Mouse (Mus musculus) hindbrain, postnatal 0 days (tissue): Measurements from ENCODE around the gene Shank2. TPM values are rescaled to one million over a fixed set of nuclear protein-coding genes. Genes with fewer than 3 reads are reported as not detected.
A peak's percentile ranks its signal among the peaks of the same experiment; 100 is the strongest.

Source experiments
- ATAC-seq: fragments of 200-750 bp; cut with Nextera tagmentation; 2 replicates; pipeline ENCODE4 v1.8.0; 2017; ENCODE audit warnings: mild to moderate bottlenecking, moderate TSS enrichment, moderate library complexity
- DNase-seq: peaks from one replicate; pipeline ENCODE4 v3.0.0-alpha.2; 2015; ENCODE audit warnings: low spot score
- H3K27ac ChIP-seq: fragments of 300-500 bp; sonication (generic); 2 replicates; pipeline ENCODE4 v1.5.1; 2014; ENCODE audit warnings: mild to moderate bottlenecking
- H3K27me3 ChIP-seq: fragments of 300-500 bp; sonication (generic); 2 replicates; pipeline ENCODE4 v1.6.1; 2014; ENCODE audit warnings: low read length, mixed read lengths; ENCODE audit not compliant: insufficient read depth
- H3K36me3 ChIP-seq: fragments of 300-500 bp; sonication (generic); 2 replicates; pipeline ENCODE4 v1.6.1; 2014; ENCODE audit warnings: low read length, mixed read lengths; ENCODE audit not compliant: insufficient read depth
- H3K4me1 ChIP-seq: fragments of 300-500 bp; sonication (generic); 2 replicates; pipeline ENCODE4 v1.6.1; 2014; ENCODE audit warnings: antibody characterized with exemption, low read length, mixed read lengths; ENCODE audit not compliant: insufficient read depth
- H3K4me2 ChIP-seq: fragments of 300-500 bp; sonication (generic); 2 replicates; pipeline ENCODE4 v1.6.1; 2014; ENCODE audit warnings: low read depth, mild to moderate bottlenecking, low read length, moderate library complexity, mixed read lengths
- H3K4me3 ChIP-seq: fragments of 300-500 bp; sonication (generic); 2 replicates; pipeline ENCODE4 v1.5.1; 2014; ENCODE audit warnings: low read length
- H3K9ac ChIP-seq: fragments of 300-500 bp; sonication (generic); replicated peaks from 2 replicates; pipeline ENCODE4 v1.6.1; 2014; ENCODE audit warnings: mild to moderate bottlenecking, low read length, moderate library complexity, mixed read lengths
- H3K9me3 ChIP-seq: fragments of 300-500 bp; sonication (generic); 2 replicates; pipeline ENCODE4 v1.6.1; 2016; ENCODE audit warnings: low read length, mixed read lengths
- CTCF ChIP-seq: IDR thresholded peaks from 2 replicates; pipeline ENCODE4 v1.5.1; 2016; ENCODE audit warnings: antibody characterized with exemption, control low read depth, low read depth
- WGBS: fragments of 180-500 bp; shearing (Covaris S2); extraction: QIAGEN DNeasy Blood & Tissue Kit; methylation state at CpG from one replicate; pipeline ENCODE4 v1.1.7; 2014; 5-methylcytosine and 5-hydroxymethylcytosine counted together
- polyA plus RNA-seq: library from polyadenylated mRNA; unstranded; fragments of >200 nt; fragmentation: Nextera tagmentation; extraction: Ambion mirVana; gene quantifications from 2 replicates; pipeline ENCODE4 v1.2.1, GENCODE M21; 2015
- total RNA-seq: library from RNA; depleted of rRNA; stranded (reverse); fragments of >200 nt; gene quantifications from 2 replicates; pipeline ENCODE4 v1.2.3, GENCODE M21; 2014

Gene Shank2
- total and polyA plus RNA-seq, 2 experiments from 2014 or later, result 8.4 to 28.0 TPM

DNA sequence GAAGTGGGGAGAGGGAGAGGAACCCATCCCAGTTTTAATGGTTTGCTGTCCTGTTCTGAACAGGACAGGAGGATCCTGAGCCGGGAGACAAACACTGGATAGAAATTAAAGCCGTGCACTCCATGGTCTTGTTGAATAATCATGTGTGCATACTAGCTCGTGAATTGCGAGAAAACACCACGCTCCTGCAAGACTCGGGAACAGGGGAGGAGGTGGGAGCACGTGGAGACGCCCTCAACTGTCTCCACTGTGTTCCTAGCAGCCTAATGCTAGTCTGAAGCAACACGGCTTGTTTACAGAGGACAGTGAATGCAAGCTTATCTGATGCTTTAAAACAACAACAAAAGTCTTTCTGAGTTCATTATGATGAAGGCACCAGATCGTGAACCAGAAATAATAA, 379.9 kb downstream of the Shank2 start:
- H3K4me3 ChIP-seq, result no peak overlapping the region
- no peak overlapping the region for H3K27ac ChIP-seq
- 61% methylated on average over 10 of the region's 10 CpGs for WGBS
- peaks cover 7% of the 10 kb centered on the region; the same call in 1 of the 2 replicates for H3K4me1 ChIP-seq
- no peaks in the 10 kb centered on the region for H3K36me3 ChIP-seq
- H3K4me2 ChIP-seq, result no peak overlapping the region
- TF ChIP-seq CTCF, result no peak
- no peak overlapping the region for H3K9ac ChIP-seq
- H3K9me3 ChIP-seq, result no peaks in the 10 kb centered on the region
- no peak for ATAC-seq
- no peak for DNase-seq
- H3K27me3 ChIP-seq, result no peaks in the 10 kb centered on the region

GRCm38 (mm10) chr7:144387537-144387936, 385.8 kb downstream of the Shank2 start:
- no peak overlapping the region for H3K9ac ChIP-seq
- TF ChIP-seq CTCF, result peak; percentile 33; the same call in 1 of the 2 replicates
- no peak overlapping the region for H3K4me3 ChIP-seq
- no peaks in the 10 kb centered on the region for H3K9me3 ChIP-seq
- H3K4me2 ChIP-seq, result no peak overlapping the region
- H3K27me3 ChIP-seq, result no peaks in the 10 kb centered on the region
- H3K4me1 ChIP-seq, result no peaks in the 10 kb centered on the region; the same call in 1 of the 2 replicates
- WGBS, result 97% methylated on average over 6 of the region's 6 CpGs
- no peak for DNase-seq
- H3K36me3 ChIP-seq, result no peaks in the 10 kb centered on the region
- H3K27ac ChIP-seq, result no peak overlapping the region
- ATAC-seq, result no peak

GRCm38 (mm10) chr7:144389704-144390103, 388.0 kb downstream of the Shank2 start:
- no peak overlapping the region for H3K9ac ChIP-seq
- no peak for DNase-seq
- no peak overlapping the region for H3K4me2 ChIP-seq
- no peaks in the 10 kb centered on the region for H3K4me1 ChIP-seq
- H3K36me3 ChIP-seq, result no peaks in the 10 kb centered on the region
- TF ChIP-seq CTCF, result no peak
- H3K27me3 ChIP-seq, result no peaks in the 10 kb centered on the region
- no peaks in the 10 kb centered on the region for H3K9me3 ChIP-seq
- 93% methylated on average over 2 of the region's 2 CpGs for WGBS
- H3K27ac ChIP-seq, result no peak overlapping the region
- no peak overlapping the region for H3K4me3 ChIP-seq
- no peak for ATAC-seq

- H3K4me3 ChIP-seq, result no peak overlapping the region
- H3K4me1 ChIP-seq, result no peaks in the 10 kb centered on the region
- no peak overlapping the region for H3K9ac ChIP-seq
- DNase-seq (no peak), ATAC-seq (no peak)
- no peak overlapping the region for H3K27ac ChIP-seq
- H3K4me2 ChIP-seq, result no peak overlapping the region
- H3K9me3 ChIP-seq, result no peaks in the 10 kb centered on the region
- no peaks in the 10 kb centered on the region for H3K36me3 ChIP-seq
- 42% methylated on average over 8 of the region's 8 CpGs for WGBS
- no peaks in the 10 kb centered on the region for H3K27me3 ChIP-seq
- no peak for TF ChIP-seq CTCF
Observed at GRCm38 (mm10) chr7:144390676-144391075, 388.9 kb downstream of the Shank2 start.

- Histone ChIP-seq H3K4me3 (no peak overlapping the region), H3K9ac (no peak overlapping the region), H3K9me3 (no peaks in the 10 kb centered on the region), H3K27me3 (no peaks in the 10 kb centered on the region), H3K4me1 (no peaks in the 10 kb centered on the region), H3K4me2 (no peak overlapping the region), H3K27ac (no peak overlapping the region), H3K36me3 (no peaks in the 10 kb centered on the region)
- ATAC-seq, result no peak
- DNase-seq, result no peak
- TF ChIP-seq CTCF, result no peak
- 87% methylated on average over 6 of the region's 6 CpGs for WGBS
Observed at GRCm38 (mm10) chr7:144391727-144392126, 390.0 kb downstream of the Shank2 start.

- ATAC-seq (no peak), DNase-seq (no peak)
- Histone ChIP-seq H3K4me3 (no peak overlapping the region), H3K4me2 (no peak overlapping the region), H3K9ac (no peak overlapping the region), H3K36me3 (no peaks in the 10 kb centered on the region; the same call in 1 of the 2 replicates), H3K27me3 (no peaks in the 10 kb centered on the region), H3K4me1 (no peaks in the 10 kb centered on the region), H3K27ac (no peak overlapping the region), H3K9me3 (no peaks in the 10 kb centered on the region)
- TF ChIP-seq CTCF, result no peak
- WGBS, result 73% methylated on average over 4 of the region's 4 CpGs
Observed at GRCm38 (mm10) chr7:144402492-144402891, 400.8 kb downstream of the Shank2 start.

DNA sequence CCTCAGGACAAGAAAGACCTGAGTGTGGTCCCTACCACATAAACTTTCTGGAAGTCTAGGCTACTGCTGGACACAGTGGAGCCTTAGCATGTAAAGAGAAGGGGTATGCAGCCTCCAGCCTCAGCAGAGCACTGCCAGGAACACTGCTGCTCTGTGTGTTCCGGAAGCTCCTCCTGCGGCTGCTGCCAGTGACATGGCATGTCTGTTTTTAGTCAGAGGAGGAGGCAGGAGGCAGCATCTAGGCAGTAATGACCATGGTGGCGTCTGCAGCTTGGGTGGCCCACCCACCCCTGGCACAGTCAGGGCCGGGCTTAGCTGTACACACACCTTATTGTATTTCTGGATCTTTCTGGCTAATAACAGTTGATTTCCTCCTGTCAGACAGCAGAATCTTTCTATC, 405.9 kb downstream of the Shank2 start:
- Histone ChIP-seq H3K9me3 (no peaks in the 10 kb centered on the region), H3K4me3 (no peak overlapping the region), H3K36me3 (no peaks in the 10 kb centered on the region; the same call in 1 of the 2 replicates), H3K9ac (no peak overlapping the region), H3K4me2 (no peak overlapping the region), H3K4me1 (no peaks in the 10 kb centered on the region), H3K27ac (no peak overlapping the region), H3K27me3 (no peaks in the 10 kb centered on the region)
- ATAC-seq (no peak), DNase-seq (peak; percentile 27)
- WGBS, result 53% methylated on average over 4 of the region's 4 CpGs
- TF ChIP-seq CTCF, result no peak
